Mouse (Mus musculus): ENCODE results near the gene Fopnl.
A peak's percentile ranks its signal among the peaks of the same experiment; 100 is the strongest.

Gene Fopnl

DNA sequence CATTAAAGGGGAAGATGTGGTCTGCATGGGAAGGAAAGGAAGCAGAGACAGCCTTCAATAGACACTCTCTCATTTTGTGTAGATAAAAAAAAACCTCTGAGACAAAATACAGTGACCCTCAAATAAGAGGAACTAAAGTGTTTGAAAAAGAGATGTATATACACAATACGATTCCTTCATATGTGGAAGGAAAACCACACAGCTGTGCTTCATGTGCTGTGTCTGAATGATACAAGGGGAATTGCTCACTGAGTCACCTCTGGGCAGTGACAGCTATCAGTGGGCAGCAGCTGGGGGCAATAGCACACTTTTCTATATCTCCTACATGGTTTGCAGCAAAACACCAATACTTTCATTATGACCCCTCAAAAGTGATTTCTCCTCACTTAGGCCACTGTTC is 9.8 kb downstream of the Fopnl start:
- no peak for DNase-seq (ENCODE audit: low spot score in 2 of 2)

DNA sequence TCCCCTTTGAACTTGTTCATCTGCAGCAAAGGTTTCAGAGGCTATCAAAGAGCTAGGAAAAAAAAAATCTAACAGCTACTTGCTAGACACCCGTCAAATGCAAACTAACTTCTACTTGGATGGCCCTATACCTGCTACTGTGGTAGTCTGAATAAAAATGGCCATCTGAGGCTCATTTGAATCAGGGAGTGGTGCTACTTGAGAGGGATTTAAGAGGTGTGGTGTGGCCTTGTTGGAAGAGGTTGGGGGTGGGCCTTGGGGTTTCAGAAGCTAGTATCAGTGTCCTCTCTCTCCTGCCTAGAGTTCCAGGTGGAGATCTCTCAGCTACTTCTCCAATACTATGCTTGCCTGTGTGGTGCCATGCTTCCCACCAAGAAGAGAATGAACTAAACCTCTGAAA is 10.8 kb downstream of the Fopnl start:
- no peak for DNase-seq (ENCODE audit: low spot score in 2 of 2)

- DNase-seq (ENCODE audit: low spot score in 2 of 2) = no peak
Observed at GRCm38 (mm10) chr16:14304791-14305190, 12.4 kb downstream of the Fopnl start.

- DNase-seq (ENCODE audit: low spot score in 2 of 2) = no peak
Observed at GRCm38 (mm10) chr16:14303676-14304075, 13.5 kb downstream of the Fopnl start.

DNA sequence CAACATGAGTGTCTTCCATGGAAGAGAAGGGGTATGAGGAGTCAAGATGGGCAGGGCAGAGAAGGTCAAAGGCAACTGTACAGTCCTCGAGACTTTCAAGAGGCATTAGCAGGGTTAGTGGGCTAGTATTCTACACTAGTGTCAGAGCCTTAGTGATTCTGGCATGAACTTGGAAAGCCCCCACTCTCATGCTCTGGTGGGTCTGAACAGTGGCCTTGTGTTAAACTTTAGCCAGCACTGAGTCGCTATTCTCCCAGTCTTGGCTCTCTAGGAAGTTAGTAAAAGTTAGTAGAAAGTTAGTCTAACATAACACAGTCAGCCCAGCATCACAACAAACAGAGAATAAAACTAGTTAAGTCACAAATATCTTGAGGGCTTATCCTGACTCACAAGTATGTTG is 14.1 kb downstream of the Fopnl start:
- no peak for DNase-seq (ENCODE audit: low spot score in 2 of 2)

GRCm38 (mm10) chr16:14298461-14298860 is 18.7 kb downstream of the Fopnl start:
- no peak for DNase-seq (ENCODE audit: low spot score in 2 of 2)

DNA sequence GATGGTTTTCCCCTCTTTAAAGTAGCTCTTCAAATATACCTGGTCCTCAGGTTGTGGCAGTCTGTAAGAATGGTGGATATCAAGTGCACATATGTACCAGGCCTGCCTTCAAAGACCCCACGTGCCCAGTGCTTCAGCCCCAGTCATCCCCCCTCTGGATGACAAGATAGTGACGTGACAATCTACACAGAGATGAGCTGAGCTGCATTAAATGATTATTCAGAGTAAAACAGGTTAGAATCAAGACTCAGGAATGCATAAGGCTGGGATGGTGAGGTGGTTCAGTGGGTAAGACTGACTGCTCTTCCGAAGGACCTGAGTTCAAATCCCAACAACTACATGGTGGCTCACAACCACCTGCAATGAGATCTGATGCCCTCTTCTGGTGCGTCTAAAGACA is 19.5 kb downstream of the Fopnl start:
- no peak for DNase-seq (ENCODE audit: low spot score in 2 of 2)

DNA sequence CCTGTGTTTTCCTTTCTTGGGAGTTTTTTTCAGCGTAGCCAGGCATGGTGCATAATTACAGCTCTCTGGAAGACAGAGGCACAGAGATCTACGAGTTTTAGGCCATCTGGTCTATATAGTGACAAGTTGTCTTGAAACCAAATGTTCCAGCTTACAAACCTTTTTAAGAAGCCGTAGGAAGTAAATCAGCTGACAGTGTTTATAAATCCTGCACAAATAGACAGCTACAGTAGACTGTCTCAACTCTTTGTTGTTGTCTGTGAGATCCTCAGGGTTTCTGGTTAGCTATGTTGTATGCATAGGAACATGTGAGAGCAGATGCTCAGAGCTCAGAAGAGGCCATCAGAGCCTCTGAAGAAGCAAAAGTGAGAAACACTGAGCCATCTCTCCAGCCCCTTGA is 20.1 kb downstream of the Fopnl start:
- DNase-seq (ENCODE audit: low spot score in 2 of 2) = no peak

- no peak for DNase-seq (ENCODE audit: low spot score in 2 of 2)
Observed at GRCm38 (mm10) chr16:14296544-14297124, 20.6 kb downstream of the Fopnl start.

DNA sequence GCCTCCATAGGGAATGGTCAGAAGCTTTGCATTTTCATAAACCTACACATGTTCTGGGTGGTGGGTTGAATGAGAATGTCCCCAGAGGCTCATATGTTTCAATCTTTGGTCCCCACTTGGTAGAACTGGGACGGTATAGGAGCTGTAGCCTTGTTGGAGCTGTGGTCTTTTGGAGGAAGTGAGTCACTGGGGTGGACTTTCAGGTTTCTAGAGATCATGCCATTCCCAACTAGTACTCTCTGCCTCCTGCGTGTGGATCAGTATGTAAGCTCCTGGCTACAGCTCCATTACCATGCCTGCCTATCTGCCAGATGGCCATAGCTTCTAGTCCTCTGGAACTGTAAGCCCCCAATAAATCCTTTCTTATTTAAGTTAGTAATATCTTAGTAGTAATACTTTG is 21.9 kb downstream of the Fopnl start:
- no peak for DNase-seq (ENCODE audit: low spot score in 2 of 2)

DNA sequence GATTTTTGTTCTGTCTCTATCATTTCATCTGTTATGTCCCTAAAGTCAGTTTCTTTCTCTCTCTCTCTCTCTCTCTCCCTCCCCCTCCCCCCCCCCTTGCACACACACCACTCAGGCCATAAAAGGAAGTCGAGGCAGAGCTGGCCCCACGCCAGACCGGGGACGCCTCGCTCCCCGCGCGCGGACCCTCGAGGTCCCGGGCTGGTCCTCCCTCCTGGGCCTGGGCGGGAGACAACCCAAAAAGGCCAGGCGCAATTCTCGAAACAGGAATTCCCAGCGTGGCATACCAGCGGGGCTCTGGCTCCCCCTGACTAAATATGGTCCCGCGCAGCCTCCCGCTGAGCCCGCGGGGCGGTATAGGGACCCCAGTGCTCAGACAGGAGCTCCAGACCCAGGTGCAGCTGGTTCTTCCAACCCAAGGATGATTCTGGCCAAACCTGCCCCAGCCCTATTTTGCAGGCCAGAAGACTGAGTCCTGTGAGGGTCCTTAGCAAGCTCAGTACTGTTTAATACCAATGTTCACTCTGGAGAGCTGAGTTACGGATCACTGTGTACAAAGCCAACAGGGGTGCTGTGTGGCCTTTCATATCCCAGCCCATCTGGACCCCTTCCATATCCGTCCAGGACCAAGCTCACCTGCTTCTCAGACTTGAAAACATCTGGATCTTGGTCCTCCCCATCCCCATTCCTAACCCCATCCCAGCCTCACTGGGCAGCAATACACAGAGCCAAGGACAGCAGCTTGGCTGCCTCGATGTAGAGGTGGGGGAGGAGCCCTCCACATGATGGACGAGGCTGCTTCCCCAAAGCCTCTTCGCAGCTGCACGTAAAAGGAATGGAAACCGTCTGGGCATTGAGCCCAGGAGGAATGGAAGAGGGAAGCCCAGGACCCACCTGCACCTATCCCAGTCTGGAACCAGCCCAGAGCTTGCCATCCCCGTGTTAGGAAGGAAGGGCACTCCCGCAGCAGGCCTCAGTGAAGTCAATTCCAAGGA is 24.7 kb downstream of the Fopnl start:
- DNase-seq (ENCODE audit: low spot score in 2 of 2) = no peak

DNA sequence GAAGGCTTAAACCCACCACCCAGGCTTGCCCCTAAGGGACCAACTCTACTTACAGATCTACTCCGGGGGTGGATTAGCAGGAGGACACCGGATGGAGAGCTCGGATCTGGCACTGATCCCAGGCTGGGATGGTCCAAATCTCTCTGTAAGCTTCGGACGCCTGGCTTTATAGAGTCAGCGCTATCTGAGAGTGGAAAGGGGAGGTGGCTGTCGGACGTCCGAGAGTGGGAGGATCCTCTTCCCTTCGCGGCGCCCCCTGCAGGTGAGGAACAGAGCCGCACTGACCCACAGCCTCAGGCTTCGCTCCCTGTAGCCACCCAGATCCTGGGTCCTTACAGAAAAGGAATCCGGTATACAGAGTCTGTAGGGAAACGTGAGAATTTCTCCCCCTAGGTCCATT is 26.0 kb downstream of the Fopnl start, which contains the start of gene Myh11:
Myh11 (minus strand) TSS at position 150 of the 400 bp plus-strand sequence.
- DNase-seq (ENCODE audit: low spot score in 2 of 2) = no peak

DNA sequence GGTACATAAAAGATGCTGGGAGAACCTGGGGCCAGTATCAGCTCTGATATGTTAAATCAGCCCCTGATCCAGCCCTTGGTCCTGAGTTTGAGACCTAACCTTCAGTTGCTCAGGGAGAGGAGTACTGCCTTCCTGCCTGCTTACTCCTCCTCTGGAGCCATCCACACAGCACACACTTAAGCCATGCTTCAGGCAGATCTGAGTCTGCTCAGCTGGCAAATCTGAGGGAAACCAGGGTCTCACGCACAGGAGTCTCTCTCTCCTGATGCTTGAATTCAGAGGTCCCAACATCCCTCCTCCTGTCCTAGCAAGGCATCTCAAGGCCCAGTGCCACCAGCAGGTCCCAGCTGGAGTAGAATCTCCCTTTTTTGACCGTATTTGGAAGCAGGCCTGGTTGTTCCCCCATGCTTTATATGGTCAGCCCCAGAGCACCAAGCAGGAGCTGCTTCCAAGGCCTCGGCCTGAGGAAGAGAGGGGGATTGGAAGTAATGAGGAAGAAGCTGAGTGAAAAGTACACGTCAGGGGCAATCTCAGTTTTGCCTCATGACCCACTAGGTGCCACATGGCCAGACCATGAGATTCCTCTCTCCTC is 44.7 kb downstream of the Fopnl start:
- DNase-seq (ENCODE audit: low spot score in 2 of 2) = no peak

DNA sequence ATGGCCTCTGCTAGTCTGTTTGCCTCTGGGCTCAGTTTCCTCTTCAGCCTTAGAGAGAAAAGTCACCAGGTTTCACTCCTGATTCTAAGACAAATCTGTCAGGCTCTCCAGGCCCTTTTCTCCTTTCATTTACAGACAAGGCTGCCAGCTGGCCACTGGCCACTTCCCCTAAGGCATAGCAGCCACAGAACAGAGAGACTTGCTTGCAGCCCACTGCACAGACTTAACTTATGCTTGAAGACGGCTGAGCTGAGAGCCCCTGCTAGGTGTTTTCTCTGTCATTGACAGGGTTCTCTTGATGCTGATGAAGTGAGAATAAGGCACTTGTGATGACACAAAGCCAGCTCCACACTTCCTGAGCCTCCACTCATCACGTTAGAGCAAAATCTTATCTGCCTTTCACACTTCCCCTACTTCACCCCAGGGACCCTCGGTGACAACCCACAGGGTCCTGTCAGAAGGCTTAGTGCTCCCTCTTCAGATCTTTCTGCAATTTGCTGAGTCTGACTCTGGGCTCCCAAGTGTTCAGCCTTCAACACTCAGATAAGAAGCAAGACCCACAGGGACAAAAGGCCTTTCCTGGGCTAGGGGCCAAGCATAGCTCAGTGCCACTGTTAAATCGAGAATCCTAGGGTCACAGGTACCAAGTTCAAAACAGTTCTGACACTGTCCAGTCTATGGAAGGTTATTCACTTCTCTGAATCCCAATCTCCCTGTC is 51.8 kb downstream of the Fopnl start:
- no peak for DNase-seq (ENCODE audit: low spot score in 2 of 2)

DNA sequence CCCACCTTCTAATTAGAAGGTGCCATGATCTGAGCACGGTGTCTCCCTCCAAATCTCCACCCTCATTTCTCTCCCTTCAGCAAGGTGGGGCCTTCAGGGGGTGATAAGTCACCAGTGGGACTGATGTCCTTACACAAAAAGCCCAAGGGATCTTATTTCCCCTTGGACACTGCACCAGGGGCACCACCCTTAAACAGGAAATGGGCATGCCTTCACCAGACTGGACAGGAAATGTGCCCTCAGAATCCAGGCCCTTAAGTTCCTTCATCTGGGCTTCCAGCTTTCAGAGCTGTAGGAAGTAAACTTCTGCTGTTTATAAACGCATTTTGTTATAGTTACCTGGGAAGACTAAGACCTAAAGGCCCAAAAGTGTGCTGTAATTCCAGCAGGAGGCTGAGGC is 52.7 kb downstream of the Fopnl start:
- DNase-seq (ENCODE audit: low spot score in 2 of 2) = no peak

DNA sequence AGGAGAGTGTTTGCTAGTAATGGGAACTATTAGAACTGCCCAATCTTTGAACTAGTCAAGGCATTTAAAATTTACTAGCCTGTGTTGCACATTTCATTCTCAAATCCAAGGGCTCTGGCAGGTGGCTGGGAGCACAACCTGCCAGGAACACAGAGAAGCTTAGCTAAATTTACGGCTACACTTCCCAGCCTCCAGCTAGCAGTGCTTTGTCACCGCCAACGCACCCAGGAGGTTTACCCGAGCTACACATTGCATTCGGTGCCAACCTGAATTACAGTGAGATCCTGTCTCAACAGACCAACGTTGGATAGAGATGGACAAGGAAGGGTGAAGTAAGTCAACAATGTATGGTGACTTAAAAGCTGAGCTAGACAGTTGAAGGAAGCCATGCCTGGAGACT is 54.0 kb downstream of the Fopnl start:
- no peak for DNase-seq (ENCODE audit: low spot score in 2 of 2)

DNA sequence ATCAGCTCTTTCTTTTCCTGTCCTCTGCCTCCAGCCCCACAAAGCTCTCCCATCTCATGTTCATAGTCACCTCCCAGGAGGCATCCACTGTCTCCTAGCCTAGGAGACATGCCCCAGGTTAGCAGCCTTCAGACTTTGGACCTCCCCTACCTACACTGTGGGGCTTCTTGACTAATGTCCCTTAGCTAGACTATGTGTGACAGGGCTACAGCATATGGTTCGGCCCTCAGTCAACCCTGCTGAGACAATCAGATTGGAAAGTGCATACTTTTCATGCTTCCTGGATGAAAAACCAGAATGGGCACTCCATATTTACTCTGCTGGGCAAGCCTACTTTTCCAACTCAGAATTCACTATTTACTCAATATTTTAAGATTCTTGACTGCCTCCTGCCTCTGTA is 54.8 kb downstream of the Fopnl start:
- DNase-seq (ENCODE audit: low spot score in 2 of 2) = no peak

GRCm38 (mm10) chr16:14258856-14259255 is 58.3 kb downstream of the Fopnl start:
- no peak for DNase-seq (ENCODE audit: low spot score in 2 of 2)

DNA sequence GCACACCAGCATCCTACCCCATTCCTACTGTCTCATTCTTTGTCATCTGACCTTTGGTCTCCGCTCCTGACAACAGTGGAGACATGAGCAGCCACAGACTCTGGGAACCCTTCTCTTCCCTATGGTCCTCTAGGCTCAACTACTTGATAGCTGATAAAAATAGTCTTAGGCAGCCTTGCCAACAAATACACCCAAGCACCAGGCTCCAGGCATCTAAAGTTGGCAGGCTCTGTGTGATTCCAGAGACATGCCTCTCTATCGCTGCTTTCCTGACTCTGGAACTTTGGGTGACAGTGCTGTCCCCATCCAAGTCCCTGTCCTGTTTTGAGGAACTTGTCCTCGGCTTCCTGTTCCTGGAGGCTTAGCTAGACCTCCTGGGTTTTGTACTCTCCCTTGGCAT is 63.6 kb downstream of the Fopnl start:
- DNase-seq (ENCODE audit: low spot score in 2 of 2) = peak in 1 of 2 experiments; percentile 7

- no peak for DNase-seq (ENCODE audit: low spot score in 2 of 2)
Observed at GRCm38 (mm10) chr16:14252877-14253276, 64.3 kb downstream of the Fopnl start.

GRCm38 (mm10) chr16:14249913-14250312 is 67.3 kb downstream of the Fopnl start:
- no peak for DNase-seq (ENCODE audit: low spot score in 2 of 2)

All from frontal cortex, postnatal 36 days (tissue).